Mouse (Mus musculus) embryonic fibroblast, embryonic 13.5 days (primary cell): ENCODE results near the gene F2rl1.

Experiments
- CTCF ChIP-seq: IDR thresholded peaks from 2 replicates; pipeline ENCODE4 v1.5.1; 2011; ENCODE audit warnings: mild to moderate bottlenecking, control low read depth, low read length, moderate library complexity, borderline replicate concordance; ENCODE audit not compliant: insufficient read depth
- POLR2A ChIP-seq: IDR thresholded peaks from 2 replicates; pipeline ENCODE4 v1.6.1; 2011; ENCODE audit warnings: low read depth, mild to moderate bottlenecking, control low read depth, low read length, moderate library complexity

DNA sequence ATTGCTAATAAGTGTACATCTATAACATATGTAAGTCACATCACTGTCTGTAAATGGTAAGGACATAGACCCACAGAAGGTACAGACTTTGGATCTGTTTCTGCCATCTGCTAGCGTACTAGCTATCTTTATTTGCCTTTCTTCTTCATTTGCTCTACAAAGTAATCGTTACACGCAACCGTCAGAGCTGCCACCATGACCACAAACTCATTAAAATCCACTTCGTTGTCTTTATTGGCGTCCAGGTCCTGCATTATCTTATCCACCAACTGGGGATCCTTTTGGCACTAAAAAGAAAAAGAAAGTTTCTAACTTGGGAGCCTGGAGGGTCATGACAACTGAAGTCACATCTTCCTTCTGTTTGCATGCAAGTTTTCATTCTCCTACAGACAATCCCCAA lies 47.9 kb downstream of the F2rl1 start:
- TF ChIP-seq POLR2A (no peak), CTCF (no peak)
